Mouse (Mus musculus) heart, adult 8-10 months (tissue): ENCODE measurements around the gene Rps29. TPM values are rescaled to one million over a fixed set of nuclear protein-coding genes. Genes with fewer than 3 reads are reported as not detected.

Experiments used
- DNase-seq: peaks from one replicate; pipeline ENCODE4 v3.0.0; 2022; ENCODE audit warnings: low spot score
- microRNA-seq: library from miRNA; unstranded; fragments of <30 nt; microRNA quantifications from one replicate; pipeline ENCODE4 v1.2.0, GENCODE M21; 2022
- total RNA-seq, 4 experiments: library from RNA; stranded (reverse); gene quantifications; 2 replicates each; pipeline ENCODE4 v1.2.4; 2022

The Rps29 gene
- total RNA-seq, 4 experiments from 2014 or later: 1,252 to 1,700 (median 1,462) TPM

GRCm38 (mm10) chr12:69130486-69130885, 28.5 kb downstream of the Rps29 start:
- DNase-seq: no peak

- DNase-seq: no peak
Observed at GRCm38 (mm10) chr12:69129634-69130310, 29.2 kb downstream of the Rps29 start.

- no peak for DNase-seq
Observed at GRCm38 (mm10) chr12:69127626-69128025, 31.4 kb downstream of the Rps29 start.

DNA sequence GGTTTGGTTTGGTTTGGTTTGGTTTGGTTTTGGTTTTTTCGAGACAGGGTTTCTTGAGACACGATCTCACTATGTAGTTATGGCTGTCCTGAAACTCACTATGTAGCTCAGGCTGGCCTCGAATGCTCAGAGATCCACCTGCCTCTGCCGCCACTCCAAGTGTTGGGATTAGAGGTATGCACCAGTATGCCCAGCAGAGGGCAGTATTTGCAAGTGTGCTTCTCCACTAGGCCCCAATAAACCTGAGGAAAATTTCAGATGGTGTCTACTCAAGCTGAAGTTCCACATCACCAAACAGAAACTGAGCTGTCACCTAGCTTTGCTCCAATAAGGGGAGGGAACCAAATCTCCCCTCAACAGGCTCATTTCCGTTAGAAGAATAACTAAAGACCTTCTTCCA, 31.8 kb downstream of the Rps29 start:
- no peak for DNase-seq

- DNase-seq: no peak
Observed at GRCm38 (mm10) chr12:69125066-69125465, 33.9 kb downstream of the Rps29 start.

DNA sequence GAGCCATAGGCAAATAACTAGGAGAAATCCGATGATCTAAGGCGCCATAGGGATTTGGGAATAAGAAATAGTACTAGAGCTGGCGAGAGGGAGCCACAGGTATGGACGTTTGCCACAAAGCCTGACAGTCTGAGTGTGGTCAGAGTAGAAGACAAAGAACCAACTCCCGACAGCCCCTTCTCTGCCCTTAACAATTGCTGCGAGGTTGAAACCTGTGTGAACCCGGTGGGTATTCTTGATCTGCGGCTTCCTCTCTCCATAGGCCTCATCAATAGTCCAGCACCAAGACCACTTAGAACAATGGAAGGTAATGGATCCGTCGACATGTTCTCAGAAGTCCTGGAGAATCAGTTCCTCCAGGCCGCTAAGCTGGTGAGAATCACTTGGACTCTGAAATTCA, 36.2 kb downstream of the Rps29 start:
- no peak for DNase-seq

GRCm38 (mm10) chr12:69119908-69120307, 39.1 kb downstream of the Rps29 start:
- DNase-seq: no peak

Small RNA genes within 50 kb of the gene (microRNA-seq; reads per million reads assigned to microRNA genes)
- gene Gm47287 (not detected), gene Gm47295 (0.84 reads per million)

Other genes starting within 250 kb of the Rps29 start
- gene Lrr1, start 9.6 kb upstream of the Rps29 start, total RNA-seq: not detected
- gene Rpl36al, start 24.9 kb upstream of the Rps29 start, total RNA-seq: 100 to 1,000 TPM; 194 to 232 (median 216) TPM
- 10 to 100 TPM; 16.6 to 19.7 (median 16.9) TPM for gene Mgat2, start 25.0 kb upstream of the Rps29 start, total RNA-seq
- 1 to 10 TPM; 2.6 to 4.0 (median 3.3) TPM for gene Gm49383, start 37.9 kb upstream of the Rps29 start, total RNA-seq
- gene Dnaaf2, start 39.2 kb upstream of the Rps29 start, total RNA-seq: under 1 TPM; 0.57 to 0.73 (median 0.65) TPM
- gene Gm49384, start 45.1 kb upstream of the Rps29 start, total RNA-seq: 1 to 10 TPM; 2.3 to 4.1 (median 3.3) TPM
- under 1 TPM; 0.17 to 0.65 (median 0.35) TPM for gene Pole2, start 69.0 kb upstream of the Rps29 start, total RNA-seq
- gene Klhdc1, start 82.0 kb upstream of the Rps29 start, total RNA-seq: 10 to 100 TPM; 43.3 to 53.9 (median 48.2) TPM
- 100 to 1,000 TPM in 3 of 4 experiments, 10 to 100 TPM in 1; 100.0 to 112 (median 105) TPM for gene Klhdc2, start 137.5 kb upstream of the Rps29 start, total RNA-seq
- gene Nemf, start 198.0 kb upstream of the Rps29 start, total RNA-seq: 10 to 100 TPM; 18.9 to 22.6 (median 20.7) TPM
- 10 to 100 TPM; 33.7 to 39.7 (median 39.6) TPM for gene Arf6, start 213.0 kb upstream of the Rps29 start, total RNA-seq
- gene Gm9887, start 213.3 kb upstream of the Rps29 start, total RNA-seq: 1 to 10 TPM in 1 of 4 experiments, under 1 TPM in 3; 0.63 to 1.3 (median 0.77) TPM